ENCODE assay signal across 8 mouse cellular contexts in genomic region chr4:119110512-119110911, GRCm38 (mm10). TPM values are rescaled to one million over a fixed set of nuclear protein-coding genes. Genes with fewer than 3 reads are reported as not detected.
DNase-seq lines count a peak whose midpoint lies in the region; ATAC-seq lines count a peak whose summit lies in the region.

No protein-coding gene starts in this region.

- no peak overlapping the region for H3K9ac ChIP-seq in lung, embryonic 16.5 days (ENCODE audit: low read length)
- peak overlapping the region; percentile 86; the same call in 1 of the 2 replicates for H3K9ac ChIP-seq in forebrain, embryonic 12.5 days
- 0 out of 2 replicates have a peak overlapping the region, but pooled peaks have one; percentile 21 for H3K9ac ChIP-seq in limb, embryonic 15.5 days
- no peak overlapping the region for H3K9ac ChIP-seq in stomach, embryonic 15.5 days

- no peaks in the 10 kb centered on the region for H3K27me3 ChIP-seq in lung, embryonic 16.5 days (ENCODE audit: control insufficient read depth, insufficient read depth, low read depth, low read length)
- H3K27me3 ChIP-seq in forebrain, embryonic 12.5 days: peaks cover 3% of the 10 kb centered on the region; the same call in 1 of the 2 replicates
- no peaks in the 10 kb centered on the region for H3K27me3 ChIP-seq in limb, embryonic 15.5 days
- H3K27me3 ChIP-seq in stomach, embryonic 15.5 days (replicated peaks): no peaks in the 10 kb centered on the region

- H3K4me3 ChIP-seq in lung, embryonic 16.5 days (ENCODE audit: low read length): peak overlapping the region; percentile 83
- H3K4me3 ChIP-seq in forebrain, embryonic 12.5 days (replicated peaks): peak overlapping the region; percentile 81
- H3K4me3 ChIP-seq in limb, embryonic 15.5 days: peak overlapping the region; percentile 86
- peak overlapping the region; percentile 84 for H3K4me3 ChIP-seq in stomach, embryonic 15.5 days (replicated peaks)

- ATAC-seq in lung, embryonic 16.5 days (ENCODE audit: low read depth): no peak
- no peak for ATAC-seq in forebrain, embryonic 12.5 days (ENCODE audit: low FRiP score)
- no peak for ATAC-seq in limb, embryonic 15.5 days (ENCODE audit: insufficient number of reproducible peaks, low FRiP score, low TSS enrichment, low read depth)
- no peak for ATAC-seq in stomach, embryonic 15.5 days (ENCODE audit: insufficient read depth, low FRiP score, low read depth)

- peaks cover 44% of the 10 kb centered on the region for H3K4me1 ChIP-seq in lung, embryonic 16.5 days (replicated peaks; ENCODE audit: control insufficient read depth, insufficient read depth, low read length)
- peaks cover 61% of the 10 kb centered on the region for H3K4me1 ChIP-seq in forebrain, embryonic 12.5 days
- H3K4me1 ChIP-seq in limb, embryonic 15.5 days: peaks cover 84% of the 10 kb centered on the region
- H3K4me1 ChIP-seq in stomach, embryonic 15.5 days: peaks cover 28% of the 10 kb centered on the region

- H3K9me3 ChIP-seq in lung, embryonic 16.5 days (ENCODE audit: control insufficient read depth, low read length): no peaks in the 10 kb centered on the region
- H3K9me3 ChIP-seq in forebrain, embryonic 12.5 days: no peaks in the 10 kb centered on the region
- H3K9me3 ChIP-seq in limb, embryonic 15.5 days: no peaks in the 10 kb centered on the region
- no peaks in the 10 kb centered on the region for H3K9me3 ChIP-seq in stomach, embryonic 15.5 days

- WGBS in lung, embryonic 16.5 days: 38% methylated on average over 5 of the region's 5 CpGs
- 8% methylated on average over 5 of the region's 5 CpGs for WGBS in forebrain, embryonic 12.5 days
- 32% methylated on average over 5 of the region's 5 CpGs for WGBS in limb, embryonic 15.5 days
- 49% methylated on average over 5 of the region's 5 CpGs for WGBS in stomach, embryonic 15.5 days

- no peak for DNase-seq in lung, postnatal 14 days
- no peak for DNase-seq in adrenal gland, postnatal 36 days
- DNase-seq in urinary bladder, postnatal 25 days (ENCODE audit: low spot score): no peak
- DNase-seq in adipocyte (ENCODE audit: low spot score): no peak

- H3K4me2 ChIP-seq in lung, embryonic 16.5 days (ENCODE audit: low read depth, low read length): peak overlapping the region; percentile 85
- H3K4me2 ChIP-seq in forebrain, embryonic 12.5 days: peak overlapping the region; percentile 71
- peak overlapping the region; percentile 64 for H3K4me2 ChIP-seq in limb, embryonic 15.5 days
- H3K4me2 ChIP-seq in stomach, embryonic 15.5 days: peak overlapping the region; percentile 68

- H3K27ac ChIP-seq in lung, embryonic 16.5 days (ENCODE audit: low read length): no peak overlapping the region
- no peak overlapping the region for H3K27ac ChIP-seq in forebrain, embryonic 12.5 days
- no peak overlapping the region; the same call in 1 of the 2 replicates for H3K27ac ChIP-seq in limb, embryonic 15.5 days
- H3K27ac ChIP-seq in stomach, embryonic 15.5 days: no peak overlapping the region

- H3K36me3 ChIP-seq in lung, embryonic 16.5 days (ENCODE audit: control insufficient read depth, insufficient read depth, low read length): no peaks in the 10 kb centered on the region
- 0 out of 2 replicates have a peak, but pooled peaks cover 7% of the 10 kb centered on the region for H3K36me3 ChIP-seq in forebrain, embryonic 12.5 days (replicated peaks)
- peaks cover 23% of the 10 kb centered on the region for H3K36me3 ChIP-seq in limb, embryonic 15.5 days
- no peaks in the 10 kb centered on the region for H3K36me3 ChIP-seq in stomach, embryonic 15.5 days

RNA-seq across cellular contexts. Expression of gene Slc2a1, which starts 2.0 kb away (rescaled TPM):
- 89.7 and 95.7 TPM in 2 replicates for polyA plus RNA-seq in lung, embryonic 16.5 days (2015; fragmentation: Nextera tagmentation; extraction: Ambion mirVana)
- 110 and 113 TPM in 2 replicates for polyA plus RNA-seq in forebrain, embryonic 12.5 days (2016; fragmentation: Nextera tagmentation; extraction: Ambion mirVana)
- 179 and 208 TPM in 2 replicates for polyA plus RNA-seq in limb, embryonic 15.5 days (2015; fragmentation: Nextera tagmentation; extraction: Ambion mirVana)
- 119 and 129 TPM in 2 replicates for polyA plus RNA-seq in stomach, embryonic 15.5 days (2015; fragmentation: Nextera tagmentation; extraction: Ambion mirVana)
- total RNA-seq in adrenal gland, postnatal 36 days (2021): 10 to 100 TPM; 19.8 to 20.2 TPM

Comparison
In these comparisons a context has a peak if more than half of its experiments do, and no peak if none do; other contexts are left out.
1. H3K9ac ChIP-seq: peak in forebrain, embryonic 12.5 days (single experiment) and limb, embryonic 15.5 days (single experiment); none in lung, embryonic 16.5 days (single experiment) and stomach, embryonic 15.5 days (single experiment).
2. Peak in every context shown above with its lines, with median percentiles within 50 percentile points of each other: H3K4me2 ChIP-seq and H3K4me3 ChIP-seq.